Mouse (Mus musculus) forebrain, embryonic 13.5 days (tissue): Measurements from ENCODE around the gene Aff3. TPM values are rescaled to one million over a fixed set of nuclear protein-coding genes. Genes with fewer than 3 reads are reported as not detected.

Source experiments
- ATAC-seq: fragments of 200-750 bp; cut with Nextera tagmentation; 2 replicates; pipeline ENCODE4 v1.8.0; 2017
- H3K27ac ChIP-seq: fragments of 300-500 bp; sonication (generic); 2 replicates; pipeline ENCODE4 v1.5.1; 2015; ENCODE audit warnings: inconsistent platforms, mild to moderate bottlenecking, moderate library complexity
- H3K27me3 ChIP-seq: fragments of 300-500 bp; sonication (generic); 2 replicates; pipeline ENCODE4 v1.6.1; 2015; ENCODE audit warnings: mild to moderate bottlenecking, inconsistent platforms
- H3K36me3 ChIP-seq: fragments of 300-500 bp; sonication (generic); 2 replicates; pipeline ENCODE4 v1.6.1; 2015; ENCODE audit warnings: mild to moderate bottlenecking, inconsistent platforms; ENCODE audit not compliant: poor library complexity, severe bottlenecking
- H3K4me1 ChIP-seq: fragments of 300-500 bp; sonication (generic); 2 replicates; pipeline ENCODE4 v1.6.1; 2015; ENCODE audit warnings: inconsistent platforms
- H3K4me2 ChIP-seq: fragments of 300-500 bp; sonication (generic); 2 replicates; pipeline ENCODE4 v1.6.1; 2015; ENCODE audit warnings: inconsistent platforms, mild to moderate bottlenecking, moderate library complexity
- H3K4me3 ChIP-seq: fragments of 300-500 bp; sonication (generic); 2 replicates; pipeline ENCODE4 v1.5.1; 2015; ENCODE audit warnings: mild to moderate bottlenecking, inconsistent platforms
- H3K9ac ChIP-seq: fragments of 300-500 bp; sonication (generic); 2 replicates; pipeline ENCODE4 v1.6.1; 2015; ENCODE audit warnings: mild to moderate bottlenecking, inconsistent platforms
- H3K9me3 ChIP-seq: fragments of 300-500 bp; sonication (generic); replicated peaks from 2 replicates; pipeline ENCODE4 v1.6.1; 2016; ENCODE audit warnings: inconsistent platforms
- WGBS: fragments of 180-500 bp; shearing (Covaris S2); methylation state at CpG from one replicate; pipeline ENCODE4 v1.1.7; 2015; 5-methylcytosine and 5-hydroxymethylcytosine counted together
- polyA plus RNA-seq: library from polyadenylated mRNA; unstranded; fragments of >200 nt; fragmentation: Nextera tagmentation; extraction: Ambion mirVana; gene quantifications from 2 replicates; pipeline ENCODE4 v1.2.1, GENCODE M21; 2015

The Aff3 gene
- 9.3 and 10.6 TPM in 2 replicates for polyA plus RNA-seq

DNA sequence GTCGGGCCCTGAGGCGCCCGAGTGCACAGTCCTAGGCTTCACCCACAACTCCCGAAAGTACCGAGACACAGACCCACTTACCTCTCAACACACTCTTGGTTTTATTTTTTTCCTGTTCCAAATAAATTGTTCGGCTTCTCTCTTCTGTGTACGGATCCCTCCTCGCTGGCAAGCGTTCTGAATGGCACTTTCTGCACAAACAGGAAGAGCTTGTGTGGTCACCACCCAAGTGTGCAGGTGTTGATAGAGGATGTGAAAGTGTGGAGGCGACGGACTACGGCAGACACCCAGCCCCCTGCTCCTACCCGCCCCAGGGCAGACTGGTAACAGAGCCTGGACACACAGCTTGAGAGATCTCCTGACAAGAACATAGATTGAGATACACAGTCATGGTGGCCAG lies at the start of gene Aff3:
Gene Aff3, minus strand, starts transcription at position 179 of the 400 bp plus-strand sequence.
- no peaks in the 10 kb centered on the region for H3K9me3 ChIP-seq
- no peak within 1 kb of the TSS for H3K9ac ChIP-seq
- no peaks in the 10 kb centered on the region for H3K36me3 ChIP-seq
- no peaks in the 10 kb centered on the region for H3K4me1 ChIP-seq
- WGBS: 93% methylated on average over 13 of the region's 13 CpGs
- no peak within 1 kb of the TSS for H3K4me2 ChIP-seq
- ATAC-seq: no peak
- no peak within 1 kb of the TSS for H3K27ac ChIP-seq
- H3K4me3 ChIP-seq: no peak within 1 kb of the TSS
- H3K27me3 ChIP-seq: no peaks in the 10 kb centered on the region

- Histone ChIP-seq H3K27ac (no peak overlapping the region), H3K27me3 (no peaks in the 10 kb centered on the region), H3K4me3 (no peak overlapping the region), H3K9ac (no peak overlapping the region), H3K36me3 (no peaks in the 10 kb centered on the region), H3K9me3 (no peaks in the 10 kb centered on the region), H3K4me2 (no peak overlapping the region), H3K4me1 (peaks cover 6% of the 10 kb centered on the region)
- no peak for ATAC-seq
- 69% methylated on average over 6 of the region's 6 CpGs for WGBS
Measured at GRCm38 (mm10) chr1:38700646-38701045, 35.9 kb upstream of the Aff3 start.

DNA sequence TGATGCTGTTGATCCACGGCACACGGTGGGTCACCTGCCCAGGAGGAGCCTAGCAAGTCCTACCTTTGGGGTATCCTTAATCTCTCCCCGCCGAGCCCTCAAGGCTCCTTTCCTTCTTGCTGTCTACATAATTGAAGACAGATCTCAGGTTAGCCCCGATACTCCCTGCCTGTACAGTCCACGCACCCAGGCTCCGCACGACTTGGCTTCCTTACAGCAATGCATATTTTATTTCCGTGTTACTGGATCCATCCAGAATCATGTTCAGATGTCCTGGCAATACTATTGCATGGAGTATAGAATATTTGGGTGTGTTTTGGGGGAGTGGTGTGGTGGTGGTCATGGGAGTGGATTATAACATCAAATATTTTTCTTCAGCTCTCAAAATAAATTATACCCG lies 34.5 kb upstream of the Aff3 start:
- H3K4me1 ChIP-seq: peaks cover 7% of the 10 kb centered on the region
- no peak overlapping the region for H3K4me2 ChIP-seq
- no peak for ATAC-seq
- no peak overlapping the region for H3K27ac ChIP-seq
- H3K36me3 ChIP-seq: no peaks in the 10 kb centered on the region
- no peaks in the 10 kb centered on the region for H3K9me3 ChIP-seq
- H3K27me3 ChIP-seq: no peaks in the 10 kb centered on the region
- 91% methylated on average over 10 of the region's 10 CpGs for whole genome bisulfite sequencing
- H3K4me3 ChIP-seq: no peak overlapping the region
- H3K9ac ChIP-seq: no peak overlapping the region

DNA sequence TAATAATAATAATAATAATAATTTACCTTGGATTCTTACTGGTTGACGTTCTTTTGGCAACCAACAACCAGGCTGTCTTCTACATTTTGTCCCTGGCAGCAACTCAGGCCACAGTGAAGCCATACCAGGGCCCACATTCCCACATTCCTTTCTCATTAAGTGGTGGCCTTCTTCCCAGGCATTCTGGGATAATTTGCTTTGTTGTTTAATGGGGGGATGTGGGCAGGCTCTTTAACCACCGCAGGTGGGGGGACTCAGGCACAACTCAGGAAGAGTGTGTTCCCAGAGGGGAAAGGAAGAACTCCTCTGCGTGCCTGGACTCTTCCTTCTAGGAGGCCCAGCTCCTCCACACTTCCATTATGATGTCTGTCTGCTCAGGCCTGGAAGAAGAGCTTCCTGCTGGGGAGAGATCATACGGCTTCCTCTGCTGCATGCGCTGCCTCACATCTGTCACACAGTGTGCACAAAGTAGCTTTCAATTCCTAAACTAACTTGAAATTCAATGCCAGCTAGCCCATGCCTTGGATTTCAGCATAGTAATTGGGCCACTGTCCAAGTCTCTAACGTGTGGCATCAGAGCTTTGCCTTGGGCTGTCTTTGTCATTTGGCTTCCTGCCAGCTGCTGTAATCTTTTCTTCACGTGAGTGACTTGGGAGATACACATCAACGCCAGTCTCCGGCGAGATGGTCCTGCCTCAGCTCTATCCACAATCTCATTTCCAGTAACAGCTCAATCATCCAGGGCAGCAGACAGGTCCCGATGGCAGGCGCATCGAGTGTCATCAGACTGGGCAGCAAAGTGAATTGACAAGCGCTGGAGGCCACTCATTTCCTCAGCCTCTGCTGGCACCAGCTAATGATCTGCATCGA lies 31.3 kb upstream of the Aff3 start:
- Histone ChIP-seq H3K4me2 (no peak overlapping the region), H3K9me3 (no peaks in the 10 kb centered on the region), H3K36me3 (no peaks in the 10 kb centered on the region), H3K27ac (peak overlapping the region; percentile 31; the same call in 1 of the 2 replicates), H3K4me3 (no peak overlapping the region), H3K4me1 (peaks cover 7% of the 10 kb centered on the region), H3K27me3 (no peaks in the 10 kb centered on the region), H3K9ac (no peak overlapping the region)
- WGBS: 42% methylated on average over 15 of the region's 15 CpGs
- ATAC-seq: peak; percentile 19; the same call in 1 of the 2 replicates

- H3K9me3 ChIP-seq: no peaks in the 10 kb centered on the region
- 79% methylated on average over 2 of the region's 2 CpGs for WGBS
- no peak overlapping the region for H3K4me3 ChIP-seq
- no peak overlapping the region for H3K27ac ChIP-seq
- ATAC-seq: no peak
- peaks cover 7% of the 10 kb centered on the region for H3K4me1 ChIP-seq
- H3K9ac ChIP-seq: no peak overlapping the region
- H3K27me3 ChIP-seq: no peaks in the 10 kb centered on the region
- H3K4me2 ChIP-seq: no peak overlapping the region
- H3K36me3 ChIP-seq: no peaks in the 10 kb centered on the region
Measured at GRCm38 (mm10) chr1:38695089-38695811, 30.5 kb upstream of the Aff3 start.

DNA sequence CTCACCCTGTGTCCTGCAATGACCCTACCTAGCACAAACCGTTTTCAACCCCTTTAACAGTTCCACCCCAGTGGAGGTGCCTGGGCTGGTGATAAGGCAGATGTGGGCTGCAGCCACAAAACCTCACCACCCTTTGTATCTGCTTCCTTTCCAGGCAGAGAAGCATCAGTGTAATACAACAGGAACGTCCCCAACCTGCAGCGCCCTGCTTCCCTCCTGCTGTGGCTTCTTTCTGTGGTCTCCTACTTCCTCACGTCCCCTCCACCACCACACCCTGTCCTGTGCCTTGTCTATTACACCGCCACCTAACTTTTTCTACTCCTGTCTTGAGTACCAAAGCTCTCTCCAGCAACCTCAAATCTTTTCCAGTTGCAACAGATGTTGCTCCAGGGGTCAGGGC lies 29.4 kb upstream of the Aff3 start:
- Histone ChIP-seq H3K9me3 (no peaks in the 10 kb centered on the region), H3K9ac (no peak overlapping the region)

DNA sequence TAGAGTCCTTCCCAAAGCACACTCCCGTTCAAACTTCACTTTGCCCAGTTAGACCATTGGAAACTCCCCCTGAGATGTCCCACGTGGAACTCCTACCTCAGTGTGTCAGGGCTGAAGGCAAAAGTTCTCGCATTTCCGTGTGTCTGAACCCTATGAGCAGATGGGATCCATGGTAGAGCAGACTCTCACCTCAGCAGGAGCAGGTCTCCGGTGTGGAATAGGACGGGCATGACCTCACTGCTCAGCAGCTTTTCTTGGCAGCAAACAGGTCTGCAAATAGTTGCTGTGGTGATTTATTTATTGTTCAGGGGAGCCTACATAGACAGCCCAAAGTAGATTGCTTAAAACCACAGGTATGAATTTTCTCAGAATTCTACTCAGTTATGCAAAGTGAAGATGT lies 25.7 kb upstream of the Aff3 start:
- no peak for ATAC-seq
- Histone ChIP-seq H3K4me2 (no peak overlapping the region), H3K9ac (no peak overlapping the region), H3K27ac (no peak overlapping the region), H3K4me3 (no peak overlapping the region), H3K9me3 (no peaks in the 10 kb centered on the region), H3K27me3 (no peaks in the 10 kb centered on the region), H3K36me3 (no peaks in the 10 kb centered on the region), H3K4me1 (no peaks in the 10 kb centered on the region)
- 87% methylated on average over 6 of the region's 6 CpGs for WGBS

More for the DNA sequence above, 29.4 kb upstream of the Aff3 start:
- no peaks in the 10 kb centered on the region for H3K36me3 ChIP-seq
- no peak overlapping the region for H3K4me3 ChIP-seq
- H3K27ac ChIP-seq: no peak overlapping the region
- H3K27me3 ChIP-seq: no peaks in the 10 kb centered on the region
- WGBS: 72% methylated on average over 5 of the region's 5 CpGs
- peaks cover 7% of the 10 kb centered on the region for H3K4me1 ChIP-seq
- ATAC-seq: no peak
- no peak overlapping the region for H3K4me2 ChIP-seq

DNA sequence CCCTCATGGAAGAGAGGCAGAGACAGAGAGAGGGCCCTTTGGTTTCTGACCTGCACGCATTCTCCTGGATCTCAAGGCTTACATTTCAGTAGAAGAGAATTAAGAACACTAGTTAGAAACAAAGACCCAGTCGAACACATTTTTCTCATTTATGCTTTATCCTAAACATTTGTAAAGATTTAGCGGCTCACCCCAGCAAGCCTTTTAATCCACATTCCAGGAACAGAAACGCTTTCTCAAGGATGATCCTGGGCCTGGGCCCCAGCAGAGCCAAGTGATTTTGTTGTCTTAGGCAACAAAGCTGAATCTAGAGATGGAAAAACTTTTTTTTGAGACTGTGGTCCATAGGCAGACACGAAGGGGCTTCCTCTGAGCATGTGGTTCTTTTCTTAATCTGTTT lies 23.5 kb upstream of the Aff3 start:
- 49% methylated on average over 5 of the region's 5 CpGs for WGBS

DNA sequence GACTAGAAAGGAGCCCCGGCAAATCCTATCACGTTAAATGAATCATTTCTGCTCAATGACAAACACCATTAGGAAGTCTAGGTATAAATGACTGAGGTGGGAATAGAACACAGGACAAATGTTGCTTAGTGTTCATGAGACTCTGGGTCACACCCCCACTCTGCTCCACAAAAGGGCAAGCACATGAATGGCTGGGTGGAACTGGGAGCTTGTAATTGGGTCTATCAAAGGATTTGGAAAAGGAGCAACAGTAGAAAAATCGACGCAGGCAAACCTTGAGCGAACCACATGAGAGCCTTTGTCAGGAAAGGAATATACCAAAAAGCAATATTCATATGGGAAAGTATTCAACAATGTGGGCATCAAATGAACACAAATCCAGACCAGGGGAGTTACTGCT lies 21.0 kb upstream of the Aff3 start:
- 88% methylated on average over 5 of the region's 5 CpGs for WGBS
- Histone ChIP-seq H3K36me3 (no peaks in the 10 kb centered on the region), H3K4me2 (no peak overlapping the region), H3K9me3 (no peaks in the 10 kb centered on the region), H3K27me3 (no peaks in the 10 kb centered on the region), H3K9ac (no peak overlapping the region), H3K4me3 (no peak overlapping the region), H3K27ac (no peak overlapping the region), H3K4me1 (no peaks in the 10 kb centered on the region)
- no peak for ATAC-seq

More for the DNA sequence above, 23.5 kb upstream of the Aff3 start:
- Histone ChIP-seq H3K4me3 (no peak overlapping the region), H3K4me1 (no peaks in the 10 kb centered on the region), H3K27ac (no peak overlapping the region), H3K9ac (no peak overlapping the region), H3K4me2 (no peak overlapping the region), H3K9me3 (no peaks in the 10 kb centered on the region), H3K36me3 (no peaks in the 10 kb centered on the region), H3K27me3 (no peaks in the 10 kb centered on the region)
- ATAC-seq: no peak

DNA sequence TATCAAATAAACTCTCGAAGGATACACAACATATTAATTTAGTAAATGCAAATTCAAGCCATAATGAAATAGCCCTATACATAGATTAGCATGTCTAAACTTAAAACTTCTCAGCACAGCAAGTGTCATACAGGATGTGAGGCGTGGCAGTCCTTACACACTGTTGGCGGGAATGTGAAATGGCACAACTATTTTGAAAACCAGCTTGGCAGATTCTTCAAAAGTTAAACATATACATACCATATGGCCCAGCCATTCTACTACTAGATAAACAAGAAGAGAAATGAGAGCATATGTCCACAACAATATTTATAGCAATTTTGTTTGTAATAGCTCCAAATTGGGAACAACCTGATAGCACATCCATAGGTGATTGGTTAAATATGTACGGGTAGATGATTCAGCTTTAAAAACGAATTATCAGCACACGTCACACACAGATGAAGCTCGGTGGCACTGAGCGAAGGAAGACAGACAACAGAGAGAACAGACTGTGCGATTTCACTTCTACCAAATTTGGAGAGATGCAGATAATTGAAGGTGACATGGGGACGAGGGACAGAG lies 18.5 kb upstream of the Aff3 start:
- no peak overlapping the region for H3K9ac ChIP-seq
- ATAC-seq: no peak
- H3K27ac ChIP-seq: no peak overlapping the region
- H3K36me3 ChIP-seq: no peaks in the 10 kb centered on the region
- no peak overlapping the region for H3K4me3 ChIP-seq
- H3K4me1 ChIP-seq: no peaks in the 10 kb centered on the region
- H3K9me3 ChIP-seq: no peaks in the 10 kb centered on the region
- no peak overlapping the region for H3K4me2 ChIP-seq
- H3K27me3 ChIP-seq: no peaks in the 10 kb centered on the region
- 89% methylated on average over 10 of the region's 10 CpGs for WGBS

DNA sequence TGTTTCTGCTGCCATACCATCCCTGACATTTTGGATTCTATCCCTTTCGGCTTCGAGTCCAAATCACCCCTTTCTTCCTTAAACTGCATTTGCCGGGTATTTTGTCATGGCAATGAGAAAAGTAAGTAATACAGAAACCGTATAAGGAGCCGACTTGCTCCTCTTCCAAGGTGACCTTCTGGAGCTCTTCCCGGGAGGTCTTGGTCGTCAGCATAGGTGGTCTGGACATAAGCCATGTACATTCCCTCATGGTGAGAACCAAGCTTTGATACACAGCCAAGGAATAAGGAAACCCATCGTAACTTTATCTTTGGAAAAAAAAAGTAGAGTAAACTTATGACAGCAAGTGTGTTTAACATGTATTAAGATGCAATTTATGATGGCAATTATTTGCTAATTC lies 15.1 kb upstream of the Aff3 start:
- no peak overlapping the region for H3K27ac ChIP-seq
- H3K9me3 ChIP-seq: 0 out of 2 replicates have a peak, but pooled peaks cover 3% of the 10 kb centered on the region
- H3K4me2 ChIP-seq: no peak overlapping the region
- ATAC-seq: no peak
- no peaks in the 10 kb centered on the region for H3K4me1 ChIP-seq
- no peaks in the 10 kb centered on the region for H3K27me3 ChIP-seq
- H3K4me3 ChIP-seq: no peak overlapping the region
- H3K9ac ChIP-seq: no peak overlapping the region
- H3K36me3 ChIP-seq: no peaks in the 10 kb centered on the region
- 88% methylated on average over 8 of the region's 8 CpGs for WGBS

DNA sequence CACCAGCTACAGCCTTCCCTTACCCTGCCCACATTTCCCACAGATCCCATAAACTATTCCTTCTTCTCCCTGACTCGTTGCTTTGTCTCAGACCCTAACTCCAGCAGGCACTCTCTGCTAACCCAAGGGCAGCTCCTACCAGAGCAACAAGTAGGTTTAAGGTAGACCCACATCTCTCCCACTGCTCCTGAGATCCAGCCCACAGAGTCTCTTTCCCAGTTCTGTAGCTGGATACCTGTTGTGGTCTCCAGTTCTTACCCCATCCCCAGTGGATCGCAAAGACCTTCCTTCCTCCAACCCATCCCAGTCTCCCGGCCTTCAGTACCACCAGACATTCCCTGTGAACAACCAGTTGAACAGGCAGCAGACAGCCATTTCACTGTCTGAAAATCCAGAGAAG lies 7.0 kb upstream of the Aff3 start:
- H3K4me3 ChIP-seq: no peak overlapping the region
- H3K4me1 ChIP-seq: peaks cover 3% of the 10 kb centered on the region; the same call in 1 of the 2 replicates
- no peak overlapping the region for H3K4me2 ChIP-seq
- H3K36me3 ChIP-seq: no peaks in the 10 kb centered on the region
- H3K27ac ChIP-seq: no peak overlapping the region
- no peak for ATAC-seq
- 89% methylated on average over 3 of the region's 3 CpGs for WGBS
- H3K9me3 ChIP-seq: no peaks in the 10 kb centered on the region
- H3K27me3 ChIP-seq: no peaks in the 10 kb centered on the region
- H3K9ac ChIP-seq: no peak overlapping the region
